Mouse (Mus musculus) liver, adult (tissue): ENCODE data around the gene Kremen1.

Source experiments
- GATA4 ChIP-seq: IDR thresholded peaks from 2 replicates; pipeline ENCODE4 v1.6.1; 2014; ENCODE audit warnings: mild to moderate bottlenecking, low read length; ENCODE audit not compliant: insufficient replicate concordance

The Kremen1 gene

GRCm38 (mm10) chr11:5177171-5177570 lies 84.2 kb downstream of the Kremen1 start:
- TF ChIP-seq GATA4 = no peak

- no peak for TF ChIP-seq GATA4
These were observed 84.7 kb downstream of the Kremen1 start for GRCm38 (mm10) chr11:5176685-5177084.

- TF ChIP-seq GATA4 = no peak
These were observed 85.5 kb downstream of the Kremen1 start for GRCm38 (mm10) chr11:5175866-5176265.

GRCm38 (mm10) chr11:5175141-5175540 lies 86.2 kb downstream of the Kremen1 start:
- no peak for TF ChIP-seq GATA4

GRCm38 (mm10) chr11:5172861-5173260 lies 88.5 kb downstream of the Kremen1 start:
- no peak for TF ChIP-seq GATA4

- TF ChIP-seq GATA4 = no peak
These were observed 94.0 kb downstream of the Kremen1 start for GRCm38 (mm10) chr11:5167311-5167710.

GRCm38 (mm10) chr11:5165471-5165916 lies 95.9 kb downstream of the Kremen1 start:
- no peak for TF ChIP-seq GATA4

- TF ChIP-seq GATA4 = no peak
These were observed 97.0 kb downstream of the Kremen1 start for GRCm38 (mm10) chr11:5164310-5164709.

GRCm38 (mm10) chr11:5163421-5163820 lies 97.9 kb downstream of the Kremen1 start:
- TF ChIP-seq GATA4 = no peak

GRCm38 (mm10) chr11:5160722-5161485 lies 100.5 kb downstream of the Kremen1 start:
- no peak for TF ChIP-seq GATA4

- TF ChIP-seq GATA4 = no peak
These were observed 103.3 kb downstream of the Kremen1 start for GRCm38 (mm10) chr11:5158056-5158455.

- TF ChIP-seq GATA4 = 0 out of 2 replicates have a peak, but pooled peaks have one; percentile 15
These were observed 106.2 kb downstream of the Kremen1 start for GRCm38 (mm10) chr11:5154961-5155805.

- no peak for TF ChIP-seq GATA4
These were observed 109.5 kb downstream of the Kremen1 start, which contains the start of gene Emid1 for GRCm38 (mm10) chr11:5151680-5152337. Gene Emid1 (minus strand): TSS chr11:5152257.

- no peak for TF ChIP-seq GATA4
These were observed 110.1 kb downstream of the Kremen1 start for GRCm38 (mm10) chr11:5151247-5151630.
